Mouse (Mus musculus) megakaryocyte, embryonic 14.5 days (primary cell): ENCODE measurements at regions not wholly inside any gene's neighbourhood (a gene's known extent, or its start where the extent isn't known, plus 50 kb on each side); places are given as distances from the start of the nearest gene placed in this dataset.

Experiments used
- FLI1 ChIP-seq: IDR thresholded peaks from 2 replicates; pipeline ENCODE4 v1.6.1; 2012; ENCODE audit warnings: low read length, inconsistent platforms, mixed read lengths
- GATA1 ChIP-seq: IDR thresholded peaks from 3 replicates; pipeline ENCODE4 v1.6.1; 2012; ENCODE audit warnings: mixed read lengths, low read length, inconsistent platforms, borderline replicate concordance

- TF ChIP-seq GATA1, result no peak
- no peak for TF ChIP-seq FLI1
Measured at GRCm38 (mm10) chr12:52376692-52377462, 126.9 kb upstream of the Arhgap5 start.
